Mouse (Mus musculus): ENCODE results near the gene Lsamp. TPM values are rescaled to one million over a fixed set of nuclear protein-coding genes. Genes with fewer than 3 reads are reported as not detected.

Lsamp gene
- polyA plus RNA-seq, 1 experiment from 2014 or later: 29.4 TPM

DNA sequence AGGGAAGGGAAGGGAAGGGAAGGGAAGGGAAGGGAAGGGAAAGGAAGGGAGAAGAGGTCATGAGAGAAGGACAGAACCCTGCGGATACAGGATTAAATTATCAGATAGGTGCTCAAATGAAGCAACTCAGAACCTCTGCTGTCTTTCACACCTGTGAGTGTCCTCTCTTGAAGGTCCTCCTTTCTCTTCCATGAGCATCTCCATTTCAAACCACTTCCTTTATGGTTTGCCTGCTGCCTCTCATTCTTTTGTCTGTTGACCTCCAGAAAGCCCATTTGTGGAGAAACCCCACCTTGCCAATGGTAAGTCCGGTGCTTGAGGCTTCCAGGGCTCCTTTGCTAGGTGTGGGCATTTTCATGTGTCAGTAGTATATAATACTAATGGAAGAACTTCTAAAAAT, 2141.9 kb downstream of the Lsamp start:
- no peaks in the 10 kb centered on the region for H3K27me3 ChIP-seq (replicated peaks)
- no peak overlapping the region for H3K9ac ChIP-seq
- H3K36me3 ChIP-seq: no peaks in the 10 kb centered on the region
- no peak overlapping the region for H3K4me2 ChIP-seq (replicated peaks)
- no peak overlapping the region for H3K27ac ChIP-seq
- WGBS: 86% methylated on average over 2 of the region's 2 CpGs
- ATAC-seq (ENCODE audit: low FRiP score, low read depth): no peak
- H3K4me1 ChIP-seq: no peaks in the 10 kb centered on the region
- no peaks in the 10 kb centered on the region for H3K9me3 ChIP-seq
- no peak overlapping the region for H3K4me3 ChIP-seq

DNA sequence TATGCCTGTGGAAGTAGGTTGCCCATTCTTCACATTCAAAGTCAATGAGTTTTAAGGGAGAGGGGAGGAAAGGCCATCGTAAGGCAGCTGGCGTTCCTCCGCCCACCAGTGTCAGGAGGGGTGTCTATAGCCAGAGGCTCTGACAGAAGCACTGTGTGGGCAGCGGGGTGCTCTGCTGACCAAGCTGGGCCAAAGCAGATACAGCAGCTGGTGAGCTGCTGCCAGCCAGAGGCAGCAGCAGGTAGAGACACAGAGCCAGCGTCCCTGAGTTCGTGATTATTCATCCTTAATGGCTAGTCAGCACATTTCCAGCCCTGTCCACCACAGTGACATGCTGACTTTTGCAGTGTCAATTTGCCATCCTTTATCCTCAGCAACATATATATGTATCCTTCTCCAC, 2163.0 kb downstream of the Lsamp start:
- H3K27ac ChIP-seq: no peak overlapping the region
- H3K9me3 ChIP-seq: no peaks in the 10 kb centered on the region
- H3K36me3 ChIP-seq: no peaks in the 10 kb centered on the region
- no peak overlapping the region for H3K9ac ChIP-seq
- H3K4me3 ChIP-seq: no peak overlapping the region
- H3K4me2 ChIP-seq (replicated peaks): no peak overlapping the region
- ATAC-seq (ENCODE audit: low FRiP score, low read depth): no peak
- 43% methylated on average over 6 of the region's 6 CpGs for WGBS
- H3K4me1 ChIP-seq: peaks cover 6% of the 10 kb centered on the region; the same call in 1 of the 2 replicates
- H3K27me3 ChIP-seq (replicated peaks): no peaks in the 10 kb centered on the region

DNA sequence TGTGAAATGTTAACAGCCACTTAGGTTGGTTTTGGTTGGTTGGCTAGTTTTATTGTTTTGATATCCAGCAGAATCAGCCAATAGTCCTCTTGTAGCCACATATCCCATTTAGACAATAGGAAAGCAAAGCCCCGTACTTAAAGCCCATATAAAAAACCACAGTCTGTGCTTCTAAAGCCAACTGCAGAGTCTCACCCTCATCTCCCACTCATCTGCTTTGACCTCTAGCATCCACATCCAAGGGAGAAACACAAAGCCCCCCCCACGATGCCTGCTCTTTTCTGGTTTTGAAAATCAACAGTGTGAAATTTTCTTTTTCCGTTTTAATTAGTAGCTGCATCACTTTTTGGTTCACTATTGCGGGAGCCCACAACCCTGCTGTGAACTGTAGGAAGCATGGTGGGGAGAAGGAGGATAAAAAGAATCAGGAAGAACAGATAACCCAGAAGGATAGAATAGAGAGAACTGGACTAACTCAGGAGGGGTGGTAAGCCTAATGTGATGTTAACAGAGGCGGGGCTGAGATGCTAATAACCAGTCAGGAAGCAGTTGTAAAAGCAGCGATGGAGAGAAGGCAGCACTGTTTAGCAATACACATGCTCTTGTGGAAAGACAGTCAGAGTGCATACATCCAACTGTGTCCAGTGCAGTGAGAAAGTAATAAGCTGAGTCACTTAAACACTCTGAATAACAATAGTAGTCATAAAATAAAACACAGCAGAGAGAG, 2165.2 kb downstream of the Lsamp start:
- WGBS: 24% methylated on average over 6 of the region's 6 CpGs
- peak; percentile 29; the same call in 1 of the 2 replicates for ATAC-seq (ENCODE audit: low FRiP score, low read depth)
- no peak overlapping the region; the same call in 1 of the 2 replicates for H3K4me2 ChIP-seq (replicated peaks)
- H3K9me3 ChIP-seq: no peaks in the 10 kb centered on the region
- H3K4me1 ChIP-seq: peaks cover 6% of the 10 kb centered on the region; the same call in 1 of the 2 replicates
- no peak overlapping the region for H3K9ac ChIP-seq
- H3K36me3 ChIP-seq: no peaks in the 10 kb centered on the region
- H3K27ac ChIP-seq: no peak overlapping the region
- H3K4me3 ChIP-seq: no peak overlapping the region
- no peaks in the 10 kb centered on the region for H3K27me3 ChIP-seq (replicated peaks)

DNA sequence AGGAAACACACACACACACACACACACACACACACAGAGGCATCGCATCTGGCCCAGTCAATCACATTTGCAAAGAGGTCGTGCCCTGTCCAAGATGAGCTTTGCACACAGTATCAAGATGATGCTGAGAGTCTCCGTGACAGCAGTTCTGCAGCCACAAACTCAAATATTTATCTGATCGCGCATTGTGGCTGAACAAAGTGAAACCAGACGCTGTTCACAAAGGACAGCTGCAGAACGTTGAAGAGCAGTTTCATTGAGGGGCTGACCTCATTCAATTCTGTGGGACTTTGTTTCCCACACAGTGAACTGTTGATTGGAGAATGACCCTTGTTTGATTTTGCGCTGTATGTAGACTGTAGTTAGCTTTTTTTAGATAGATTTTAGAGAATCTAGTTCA, 2168.5 kb downstream of the Lsamp start:
- no peak overlapping the region for H3K9ac ChIP-seq
- no peak for ATAC-seq (ENCODE audit: low FRiP score, low read depth)

DNA sequence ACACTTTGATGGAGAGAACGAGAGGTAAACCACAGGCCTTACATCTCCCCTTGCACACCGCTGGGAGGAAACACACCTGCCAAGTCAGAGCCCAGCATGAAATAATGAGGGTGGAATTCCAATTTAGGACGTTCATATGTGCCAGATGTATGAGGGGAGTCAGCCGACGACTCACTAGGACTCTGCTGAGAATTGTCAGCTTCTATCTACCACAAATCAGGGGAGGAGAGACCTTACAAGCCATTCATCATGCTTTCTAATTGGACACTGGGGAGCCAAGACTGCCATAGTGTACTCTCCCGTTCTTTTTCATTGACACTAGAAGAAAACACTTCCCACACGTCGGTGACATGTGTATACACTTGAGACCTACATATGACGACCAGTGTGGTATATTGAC, 2173.7 kb downstream of the Lsamp start:
- H3K4me3 ChIP-seq: no peak overlapping the region
- H3K9me3 ChIP-seq: no peaks in the 10 kb centered on the region
- H3K36me3 ChIP-seq: no peaks in the 10 kb centered on the region
- ATAC-seq (ENCODE audit: low FRiP score, low read depth): no peak
- no peak overlapping the region for H3K4me2 ChIP-seq (replicated peaks)
- WGBS: 57% methylated on average over 9 of the region's 9 CpGs
- no peak overlapping the region for H3K27ac ChIP-seq
- H3K9ac ChIP-seq: no peak overlapping the region
- H3K4me1 ChIP-seq: no peaks in the 10 kb centered on the region
- no peaks in the 10 kb centered on the region for H3K27me3 ChIP-seq (replicated peaks)

More for the DNA sequence above, 2168.5 kb downstream of the Lsamp start:
- Histone ChIP-seq H3K9me3 (no peaks in the 10 kb centered on the region), H3K27ac (no peak overlapping the region), H3K4me1 (peaks cover 6% of the 10 kb centered on the region; the same call in 1 of the 2 replicates), H3K36me3 (no peaks in the 10 kb centered on the region), H3K4me3 (no peak overlapping the region), H3K27me3 (replicated peaks) (no peaks in the 10 kb centered on the region), H3K4me2 (replicated peaks) (no peak overlapping the region)
- WGBS: 53% methylated on average over 8 of the region's 8 CpGs

DNA sequence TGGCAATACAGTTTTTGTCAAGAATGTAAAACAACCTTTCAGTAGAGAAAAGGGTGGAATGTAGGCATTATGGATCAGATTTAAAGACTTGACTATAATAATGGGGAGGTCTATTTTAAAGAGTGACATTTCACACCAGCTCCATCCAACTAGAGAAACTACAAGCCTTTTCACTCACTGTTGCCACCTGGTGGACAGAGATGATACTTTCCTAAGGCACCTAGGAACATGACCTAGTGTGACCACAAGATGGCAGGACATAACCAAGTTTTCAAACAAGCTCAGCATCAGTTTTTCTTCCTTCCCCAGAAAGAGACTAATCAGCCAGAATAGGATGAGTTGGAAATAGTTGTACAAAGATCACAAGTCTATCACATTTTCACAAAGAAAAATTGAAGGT, 2180.8 kb downstream of the Lsamp start:
- H3K36me3 ChIP-seq: no peaks in the 10 kb centered on the region
- no peak overlapping the region for H3K4me3 ChIP-seq
- H3K9ac ChIP-seq: no peak overlapping the region
- no peaks in the 10 kb centered on the region for H3K27me3 ChIP-seq (replicated peaks)
- H3K9me3 ChIP-seq: no peaks in the 10 kb centered on the region
- no peak overlapping the region for H3K27ac ChIP-seq
- ATAC-seq (ENCODE audit: low FRiP score, low read depth): peak; percentile 78
- H3K4me2 ChIP-seq (replicated peaks): no peak overlapping the region
- H3K4me1 ChIP-seq: no peaks in the 10 kb centered on the region

DNA sequence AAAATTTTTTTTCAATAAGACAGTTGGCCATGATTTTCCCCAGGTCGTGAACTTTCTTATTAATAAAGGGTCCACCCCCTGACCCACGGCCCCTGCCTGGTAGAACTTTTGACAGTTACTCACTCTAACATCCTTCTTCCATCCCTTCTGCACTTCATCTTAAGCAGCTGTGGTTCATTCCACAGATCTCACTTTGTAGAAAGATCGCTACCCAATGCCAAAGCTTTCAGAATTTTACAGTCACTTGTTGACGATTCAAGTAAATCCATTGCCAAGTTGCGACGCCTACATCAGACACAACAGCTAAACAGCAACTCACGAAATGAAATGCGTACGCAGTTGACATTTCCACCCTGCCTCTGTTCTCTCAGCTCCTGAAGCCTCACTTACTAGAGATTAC, 2184.1 kb downstream of the Lsamp start:
- no peaks in the 10 kb centered on the region for H3K4me1 ChIP-seq
- no peak for ATAC-seq (ENCODE audit: low FRiP score, low read depth)
- 93% methylated on average over 9 of the region's 9 CpGs for WGBS
- no peak overlapping the region for H3K27ac ChIP-seq
- no peak overlapping the region for H3K4me3 ChIP-seq
- H3K9me3 ChIP-seq: no peaks in the 10 kb centered on the region
- H3K9ac ChIP-seq: no peak overlapping the region
- H3K4me2 ChIP-seq (replicated peaks): no peak overlapping the region
- no peaks in the 10 kb centered on the region for H3K36me3 ChIP-seq
- H3K27me3 ChIP-seq (replicated peaks): no peaks in the 10 kb centered on the region

DNA sequence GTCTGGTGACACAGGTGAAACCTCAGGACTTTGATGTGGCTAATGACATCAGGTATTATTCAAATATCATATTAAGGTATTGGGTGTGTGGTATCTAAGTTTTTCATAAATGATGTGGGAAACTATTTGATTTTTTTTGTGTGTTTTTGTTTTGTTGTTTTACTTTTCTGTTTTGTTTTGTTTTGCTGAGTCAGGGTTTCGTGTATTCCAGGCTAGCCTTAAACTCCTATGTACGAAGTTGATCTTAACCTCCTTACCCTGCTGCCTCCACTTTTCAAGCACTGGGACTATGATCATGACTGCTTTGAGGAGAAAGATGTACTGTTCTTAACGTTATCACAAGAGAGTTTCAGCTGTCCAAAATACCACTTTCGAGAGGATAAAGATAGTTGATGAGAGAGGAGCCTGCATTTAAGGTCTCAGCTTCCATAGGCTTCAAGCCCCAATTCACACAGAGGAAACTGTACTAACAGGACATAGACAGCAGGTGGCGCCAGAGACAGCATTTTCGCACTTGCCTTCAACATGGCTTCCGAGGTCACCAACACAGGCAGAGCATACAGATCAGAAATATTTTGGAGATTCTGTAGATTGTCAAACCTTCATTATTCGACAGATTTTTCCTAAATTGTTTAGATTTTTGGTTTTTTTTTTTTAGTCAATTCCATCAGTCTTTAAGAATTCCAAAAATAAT, 2185.4 kb downstream of the Lsamp start:
- Histone ChIP-seq H3K27ac (no peak overlapping the region), H3K4me3 (no peak overlapping the region), H3K36me3 (no peaks in the 10 kb centered on the region), H3K9ac (no peak overlapping the region), H3K27me3 (replicated peaks) (no peaks in the 10 kb centered on the region), H3K4me2 (replicated peaks) (no peak overlapping the region), H3K9me3 (no peaks in the 10 kb centered on the region), H3K4me1 (no peaks in the 10 kb centered on the region)
- ATAC-seq (ENCODE audit: low FRiP score, low read depth): peak; percentile 60; the same call in 1 of the 2 replicates
- 25% methylated on average over 8 of the region's 8 CpGs for WGBS

DNA sequence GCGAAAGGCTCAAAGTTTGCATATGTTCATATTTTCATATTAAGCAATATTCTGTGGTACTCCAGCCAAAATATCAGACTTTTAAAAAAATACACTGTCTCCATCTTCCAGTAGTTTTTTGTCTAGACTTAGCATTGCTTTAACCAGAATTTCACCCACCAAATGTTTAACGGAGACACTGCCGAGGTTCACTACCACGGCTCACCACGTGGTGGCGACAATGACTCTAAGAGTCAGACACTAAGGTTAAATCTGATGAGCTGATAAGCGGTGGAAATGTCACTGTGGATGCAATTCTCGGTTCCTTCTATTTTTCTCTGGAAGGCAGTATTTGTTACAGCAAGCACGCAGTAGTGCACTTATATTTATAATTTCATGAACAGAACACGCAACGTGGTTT, 2188.3 kb downstream of the Lsamp start:
- no peak overlapping the region for H3K4me3 ChIP-seq
- H3K9ac ChIP-seq: no peak overlapping the region
- 31% methylated on average over 11 of the region's 11 CpGs for WGBS
- no peak overlapping the region for H3K4me2 ChIP-seq (replicated peaks)
- no peak overlapping the region for H3K27ac ChIP-seq
- H3K4me1 ChIP-seq: no peaks in the 10 kb centered on the region
- no peaks in the 10 kb centered on the region for H3K36me3 ChIP-seq
- H3K9me3 ChIP-seq: no peaks in the 10 kb centered on the region
- no peaks in the 10 kb centered on the region for H3K27me3 ChIP-seq (replicated peaks)
- no peak for ATAC-seq (ENCODE audit: low FRiP score, low read depth)

DNA sequence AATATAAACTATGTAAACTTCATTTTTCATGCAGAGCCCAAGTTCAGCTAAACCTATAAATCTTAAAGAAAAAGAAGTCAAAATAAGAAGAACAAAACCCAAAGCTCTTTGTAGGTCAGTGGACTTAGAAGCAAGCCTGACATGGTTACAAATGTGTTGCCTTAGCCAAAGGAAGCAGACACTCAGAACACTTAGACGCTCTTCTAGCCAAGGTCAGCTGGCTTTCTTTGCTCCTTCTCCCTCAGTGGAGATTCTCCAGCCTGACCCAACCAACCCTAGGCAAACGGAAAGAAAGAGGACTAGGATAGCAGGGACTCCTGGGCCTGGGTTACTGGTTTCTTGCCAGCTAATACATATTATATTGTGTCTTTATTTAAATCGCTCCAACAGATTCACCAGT, 2194.7 kb downstream of the Lsamp start:
- Histone ChIP-seq H3K4me1 (no peaks in the 10 kb centered on the region), H3K4me3 (no peak overlapping the region), H3K9ac (no peak overlapping the region), H3K36me3 (no peaks in the 10 kb centered on the region), H3K4me2 (replicated peaks) (no peak overlapping the region), H3K27me3 (replicated peaks) (no peaks in the 10 kb centered on the region), H3K9me3 (no peaks in the 10 kb centered on the region), H3K27ac (no peak overlapping the region)
- ATAC-seq (ENCODE audit: low FRiP score, low read depth): no peak
- 76% methylated on average over 3 of the region's 3 CpGs for WGBS

DNA sequence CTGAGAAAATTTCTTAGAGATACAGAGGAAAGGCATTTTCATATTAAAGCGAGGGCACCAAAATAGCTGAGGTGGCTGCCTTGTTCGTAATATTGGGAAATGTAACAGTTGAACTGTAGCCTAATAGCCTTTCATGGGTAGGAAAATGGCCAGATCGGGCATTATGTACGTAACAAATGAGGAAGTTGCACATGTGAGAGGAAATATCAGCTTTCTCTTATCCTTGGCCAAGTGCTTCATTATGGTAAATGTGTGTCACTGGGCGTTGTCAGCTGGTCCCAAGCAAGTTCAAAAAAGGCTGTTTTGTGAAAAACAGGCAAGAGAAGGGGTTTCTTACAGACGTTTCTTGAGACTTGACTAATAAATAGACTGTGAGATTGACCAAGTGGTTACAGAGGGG, 2195.9 kb downstream of the Lsamp start:
- H3K9ac ChIP-seq: no peak overlapping the region
- no peak overlapping the region for H3K27ac ChIP-seq
- 86% methylated on average over 6 of the region's 6 CpGs for WGBS
- no peak overlapping the region for H3K4me2 ChIP-seq (replicated peaks)
- H3K4me1 ChIP-seq: no peaks in the 10 kb centered on the region
- no peaks in the 10 kb centered on the region for H3K27me3 ChIP-seq (replicated peaks)
- no peak overlapping the region for H3K4me3 ChIP-seq
- ATAC-seq (ENCODE audit: low FRiP score, low read depth): no peak
- H3K36me3 ChIP-seq: no peaks in the 10 kb centered on the region
- no peaks in the 10 kb centered on the region for H3K9me3 ChIP-seq

DNA sequence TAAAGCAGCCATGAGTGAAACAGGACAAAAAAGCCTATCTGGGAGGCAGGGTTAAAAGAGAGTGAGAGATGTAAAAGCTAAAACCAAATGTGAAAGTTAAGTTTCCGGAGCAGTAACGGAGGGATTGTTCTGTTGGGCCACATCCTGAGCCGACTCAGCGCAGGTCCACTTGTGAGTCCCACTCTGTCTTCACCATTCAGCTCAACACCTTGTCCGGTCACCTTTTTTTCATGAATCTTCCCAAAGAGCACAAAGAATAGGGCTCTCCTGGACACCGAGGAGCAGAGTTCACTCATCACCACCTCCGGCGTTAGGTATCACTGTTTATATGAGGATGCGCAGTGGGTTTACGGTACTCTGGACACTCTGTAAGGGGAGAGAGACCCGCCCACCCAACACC, 2196.3 kb downstream of the Lsamp start:
- no peak for ATAC-seq (ENCODE audit: low FRiP score, low read depth)
- Histone ChIP-seq H3K9ac (no peak overlapping the region), H3K36me3 (no peaks in the 10 kb centered on the region), H3K4me2 (replicated peaks) (no peak overlapping the region), H3K4me3 (no peak overlapping the region), H3K27me3 (replicated peaks) (no peaks in the 10 kb centered on the region), H3K9me3 (no peaks in the 10 kb centered on the region), H3K4me1 (no peaks in the 10 kb centered on the region), H3K27ac (no peak overlapping the region)
- WGBS: 94% methylated on average over 11 of the region's 11 CpGs
